Mouse (Mus musculus) liver, adult (tissue): Measurements from ENCODE around the gene Tgfb1i1.

Experiments
- GATA4 ChIP-seq: IDR thresholded peaks from 2 replicates; pipeline ENCODE4 v1.6.1; 2014; ENCODE audit warnings: mild to moderate bottlenecking, low read length; ENCODE audit not compliant: insufficient replicate concordance

Tgfb1i1 gene

DNA sequence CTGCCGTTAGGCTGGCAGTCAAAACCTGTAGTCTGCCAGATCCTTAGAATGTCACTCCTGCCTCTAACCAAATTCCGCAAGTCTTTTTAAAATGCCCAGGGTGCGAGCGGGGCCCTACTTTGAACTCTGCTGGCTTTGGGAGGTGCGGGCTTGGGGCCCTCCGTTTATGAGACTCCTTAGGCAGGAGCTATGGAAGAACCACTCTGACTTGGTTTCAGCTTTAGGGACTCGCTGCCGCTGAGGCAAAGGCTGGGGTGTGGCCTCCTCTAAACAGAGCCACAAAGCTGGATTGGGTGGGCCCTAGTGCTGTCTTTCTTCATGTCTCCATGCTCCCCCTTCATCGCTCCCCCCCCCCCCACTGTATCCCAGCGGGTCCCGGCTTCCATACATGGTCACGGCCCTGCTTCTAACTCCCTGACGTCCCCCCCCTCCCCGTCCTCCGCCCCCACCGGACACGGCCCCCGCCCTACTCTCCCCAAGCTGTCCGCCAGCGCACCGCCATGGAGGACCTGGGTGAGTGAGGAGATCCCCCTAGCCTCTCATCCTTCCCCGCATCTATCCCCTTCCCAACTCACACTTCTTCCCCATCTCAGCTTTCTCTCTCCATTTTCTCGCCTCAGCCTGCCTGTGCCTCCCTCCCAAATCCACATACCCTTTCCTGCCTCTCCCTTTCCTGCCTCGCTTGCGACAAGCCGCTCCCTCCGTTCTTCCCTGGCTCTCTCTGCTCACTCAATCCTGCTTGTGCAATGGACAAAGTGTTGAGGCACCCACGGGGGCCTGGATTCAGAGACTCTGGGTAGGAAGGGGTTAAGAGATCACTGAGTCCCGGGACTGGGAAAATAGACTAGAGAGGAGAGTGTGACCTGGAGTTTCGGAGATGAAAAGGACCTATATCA is at the start of gene Tgfb1i1:
Tgfb1i1 (plus strand) TSS at position 317 of the 896 bp plus-strand sequence.
- TF ChIP-seq GATA4: no peak

DNA sequence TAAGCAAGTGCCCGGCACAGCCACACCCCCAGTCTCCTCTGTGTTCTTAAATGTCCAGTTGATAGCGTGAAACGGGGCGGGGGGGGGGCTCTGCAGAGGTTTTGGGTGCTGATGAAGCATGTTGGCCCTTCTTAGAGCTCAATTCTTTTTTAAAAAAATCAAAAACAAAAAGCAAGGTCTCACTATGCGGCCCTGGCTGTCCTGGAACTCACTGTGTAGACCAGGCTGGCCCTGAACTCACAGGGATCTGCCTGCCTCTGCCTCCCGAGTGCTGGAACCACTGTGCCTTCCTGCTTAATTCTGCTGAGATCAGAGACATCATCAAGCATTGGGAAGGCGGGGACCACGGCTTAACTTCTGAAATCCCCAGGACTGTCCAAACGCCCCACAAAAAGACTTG is 45.0 kb upstream of the Tgfb1i1 start:
- no peak for TF ChIP-seq GATA4

DNA sequence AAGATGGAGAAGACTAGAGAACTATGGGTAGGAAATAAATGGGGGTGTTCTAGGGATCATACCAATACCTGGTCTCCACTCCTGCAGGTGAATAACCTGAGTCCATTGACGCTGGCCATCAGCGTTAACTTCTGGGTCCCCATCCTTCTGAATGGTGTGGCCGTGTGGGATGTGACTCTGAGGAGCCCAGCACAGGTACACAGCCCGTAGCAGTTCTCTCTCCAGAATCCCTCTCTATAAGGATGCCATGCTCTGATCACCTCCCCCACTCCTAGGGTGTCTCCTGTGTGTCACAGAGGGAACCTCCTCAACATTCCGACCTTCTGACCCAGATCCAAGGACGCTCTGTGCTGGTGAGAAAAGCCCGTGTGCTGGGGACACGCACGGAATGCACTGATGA is 43.5 kb upstream of the Tgfb1i1 start:
- TF ChIP-seq GATA4: no peak

DNA sequence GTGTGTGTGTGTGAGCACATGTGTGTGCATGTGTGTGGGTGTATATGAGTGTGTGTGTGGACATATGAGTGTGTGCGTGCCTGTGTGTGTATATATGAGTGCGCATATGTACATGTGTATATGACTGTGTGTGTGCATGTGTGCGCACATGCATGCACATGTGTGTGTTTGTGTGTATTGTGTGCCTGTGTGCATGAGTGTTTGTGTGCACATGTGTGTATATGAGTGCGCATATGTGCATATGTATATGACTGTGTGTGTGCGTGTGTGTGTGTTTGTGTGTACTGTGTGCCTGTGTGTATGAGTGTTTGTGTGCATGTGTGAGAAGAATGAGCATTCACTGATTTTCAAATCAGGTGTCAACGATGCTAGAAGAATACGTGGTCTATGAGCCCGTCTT is 42.4 kb upstream of the Tgfb1i1 start:
- no peak for TF ChIP-seq GATA4

DNA sequence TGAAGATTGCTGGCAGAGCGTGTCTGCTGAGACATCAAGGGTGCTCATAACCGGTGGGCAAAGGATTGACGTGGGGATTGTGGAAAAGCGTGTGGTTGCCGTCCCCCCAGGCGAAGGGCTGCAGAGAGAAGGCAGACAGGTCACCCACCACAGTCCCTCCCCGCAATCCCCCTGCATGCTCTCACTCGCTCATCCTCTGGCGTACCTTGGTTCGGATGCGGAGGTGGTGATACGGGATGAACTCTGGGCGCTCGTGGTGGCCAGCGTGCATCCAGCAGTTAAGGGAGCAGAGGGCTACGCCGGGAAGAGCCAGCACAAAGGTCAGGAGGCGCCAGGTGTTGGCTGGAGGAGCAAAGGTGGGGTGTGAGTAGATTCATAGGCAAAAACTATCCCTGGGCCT is 40.9 kb upstream of the Tgfb1i1 start:
- no peak for TF ChIP-seq GATA4

DNA sequence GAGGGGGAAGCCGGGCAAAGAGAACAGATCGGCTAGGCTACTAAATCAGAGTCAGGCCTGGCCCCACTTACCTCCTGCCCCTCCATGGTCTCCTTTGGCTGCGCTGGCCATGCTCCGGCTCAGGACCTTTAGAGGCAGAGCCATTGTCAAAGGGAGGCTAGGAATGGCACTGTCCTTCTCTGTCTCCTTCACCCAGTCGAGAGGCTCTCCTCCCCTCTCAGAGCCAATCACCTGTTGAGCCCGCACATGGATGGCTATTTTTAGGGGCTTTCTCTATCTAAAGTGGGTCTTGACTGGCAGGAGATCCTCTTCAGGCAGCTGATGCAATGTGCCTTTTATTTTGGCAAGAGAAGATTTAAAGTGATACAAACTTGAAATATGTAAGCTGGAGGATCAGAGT is 40.5 kb upstream of the Tgfb1i1 start, which contains the start of gene Cox6a2:
Cox6a2 (minus strand) TSS at position 236 of the 400 bp plus-strand sequence.
- no peak for TF ChIP-seq GATA4

DNA sequence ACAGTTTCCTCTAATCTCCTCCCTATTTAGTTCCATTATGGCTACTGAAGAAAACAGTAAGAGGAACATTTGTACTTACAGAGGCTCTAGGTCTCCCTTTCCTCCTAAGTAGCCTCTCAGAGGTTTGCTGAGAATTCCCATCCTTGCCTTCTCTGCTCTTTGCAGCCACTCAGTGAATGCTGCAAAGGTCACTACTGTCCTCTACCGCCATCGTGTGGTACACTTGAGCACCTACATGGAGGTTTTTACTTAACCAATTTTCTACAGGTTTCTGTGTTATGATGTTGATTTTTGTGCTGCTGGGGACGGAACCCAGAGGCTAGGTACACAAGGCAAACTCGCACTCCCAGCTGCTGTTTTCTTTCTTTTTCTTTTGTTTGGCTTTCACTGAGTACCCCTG is 38.4 kb upstream of the Tgfb1i1 start:
- TF ChIP-seq GATA4: no peak

DNA sequence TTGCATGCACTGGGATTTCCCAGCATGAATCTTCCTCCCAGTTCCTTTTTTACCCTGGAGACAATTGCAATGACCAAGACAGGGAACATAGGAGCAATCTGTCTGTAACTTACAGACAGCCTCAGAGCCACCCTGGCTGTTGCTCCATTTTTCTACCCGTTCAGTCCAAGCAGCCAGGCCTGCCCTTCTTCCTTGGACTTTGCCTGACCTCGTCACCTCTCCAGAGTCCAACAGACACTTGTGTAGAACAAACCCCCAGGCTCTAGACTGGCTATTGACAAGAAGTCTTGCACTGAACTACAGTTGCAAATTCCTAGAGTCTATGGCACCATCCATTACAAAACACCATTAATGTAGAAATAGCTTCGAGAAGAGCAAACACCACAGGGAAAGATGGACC is 36.8 kb upstream of the Tgfb1i1 start:
- no peak for TF ChIP-seq GATA4

DNA sequence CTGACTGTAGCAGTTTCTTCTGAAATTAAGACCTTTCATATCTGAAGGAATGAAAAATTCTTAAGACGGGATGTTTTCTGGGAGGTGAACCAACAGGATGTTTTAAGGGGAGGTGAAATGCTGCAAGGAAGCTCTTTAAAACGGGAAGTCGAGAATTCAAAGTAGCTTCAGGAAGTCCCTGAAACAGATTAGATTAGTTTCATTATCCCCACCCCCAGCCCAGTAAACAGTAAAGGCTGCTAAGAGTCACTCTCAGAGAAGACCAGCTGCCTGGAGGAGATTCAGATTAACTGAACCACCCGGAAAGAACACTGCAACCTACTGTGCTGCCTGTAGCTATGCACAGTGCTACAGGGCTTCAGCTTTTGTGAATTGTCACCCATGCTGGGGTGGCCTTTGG is 26.7 kb upstream of the Tgfb1i1 start:
- TF ChIP-seq GATA4: no peak

DNA sequence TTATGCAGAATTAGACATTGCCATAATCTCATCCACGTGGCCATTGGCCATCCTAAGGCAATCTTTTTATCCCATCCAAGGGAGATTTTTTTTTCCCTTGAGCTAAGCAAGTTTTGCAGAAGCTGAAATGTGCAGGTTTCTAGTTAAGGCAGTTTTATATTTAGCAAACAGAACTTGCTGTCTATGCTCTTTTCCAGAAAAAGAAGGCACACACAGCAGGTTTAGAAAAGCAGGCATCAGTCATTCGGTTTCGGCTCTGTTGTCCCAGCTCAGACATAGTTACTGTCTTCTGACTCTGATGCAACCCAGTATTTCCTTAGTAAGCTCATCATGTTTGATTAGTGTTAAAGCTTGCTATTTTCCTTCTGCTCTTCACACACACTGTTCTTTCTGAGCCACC is 25.7 kb upstream of the Tgfb1i1 start:
- TF ChIP-seq GATA4: no peak

DNA sequence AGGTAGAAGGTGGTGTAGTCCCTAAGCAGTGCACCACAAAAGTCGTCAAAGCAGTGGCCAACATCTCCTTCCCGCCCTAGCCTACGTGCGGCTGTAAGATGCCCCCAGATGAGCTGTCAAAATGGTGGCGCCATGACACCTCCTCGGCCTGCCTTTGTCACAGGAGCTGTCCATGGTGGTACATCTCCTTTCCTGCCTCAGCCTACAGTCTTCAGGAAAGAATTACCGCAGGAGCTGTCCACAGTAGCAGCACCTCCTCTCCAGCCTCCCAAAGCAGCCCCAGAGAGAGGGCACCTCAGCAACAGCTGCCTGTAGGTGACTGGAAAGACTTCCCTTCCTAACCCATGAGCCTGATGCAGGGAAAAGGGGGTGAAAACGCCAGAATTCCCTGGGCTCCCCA is 14.9 kb upstream of the Tgfb1i1 start:
- no peak for TF ChIP-seq GATA4

DNA sequence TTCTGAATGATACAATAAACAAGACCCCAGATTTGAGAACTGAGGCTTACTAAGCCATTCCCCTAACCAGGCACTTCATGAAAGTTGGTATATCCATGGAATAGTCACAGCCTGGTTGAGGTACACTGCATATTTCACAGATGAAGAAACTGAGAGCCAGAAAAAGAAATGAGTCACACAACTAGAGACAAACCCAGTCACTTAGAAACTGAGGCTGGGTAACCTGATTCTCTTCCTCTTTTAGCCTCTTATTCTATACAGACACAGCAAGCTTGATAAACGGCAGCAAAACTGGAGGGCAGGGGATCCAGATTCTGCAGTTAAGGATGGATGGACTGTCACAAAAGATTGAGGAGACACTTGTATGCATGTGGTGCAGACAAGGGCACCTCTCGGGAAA is 11.8 kb upstream of the Tgfb1i1 start:
- TF ChIP-seq GATA4: no peak

DNA sequence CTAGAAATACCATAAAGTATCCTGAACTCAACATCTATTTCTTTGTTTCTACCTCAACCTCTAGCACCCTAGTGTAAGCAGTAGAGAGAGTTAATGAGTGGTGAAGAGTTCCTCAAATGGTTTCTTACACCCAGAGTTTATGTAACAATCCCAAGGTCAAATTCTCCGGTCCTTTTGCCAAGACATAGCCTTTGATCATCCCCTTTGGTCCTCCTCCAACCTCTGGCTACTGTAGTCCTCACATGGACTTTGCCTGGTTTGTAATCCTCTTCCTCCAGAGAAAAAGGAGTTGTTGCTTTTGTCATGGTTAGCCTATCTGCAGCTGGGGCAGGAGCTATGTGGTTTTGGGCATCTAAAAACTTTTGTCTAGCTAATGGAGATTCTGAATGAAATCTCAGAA is 11.1 kb upstream of the Tgfb1i1 start:
- no peak for TF ChIP-seq GATA4

DNA sequence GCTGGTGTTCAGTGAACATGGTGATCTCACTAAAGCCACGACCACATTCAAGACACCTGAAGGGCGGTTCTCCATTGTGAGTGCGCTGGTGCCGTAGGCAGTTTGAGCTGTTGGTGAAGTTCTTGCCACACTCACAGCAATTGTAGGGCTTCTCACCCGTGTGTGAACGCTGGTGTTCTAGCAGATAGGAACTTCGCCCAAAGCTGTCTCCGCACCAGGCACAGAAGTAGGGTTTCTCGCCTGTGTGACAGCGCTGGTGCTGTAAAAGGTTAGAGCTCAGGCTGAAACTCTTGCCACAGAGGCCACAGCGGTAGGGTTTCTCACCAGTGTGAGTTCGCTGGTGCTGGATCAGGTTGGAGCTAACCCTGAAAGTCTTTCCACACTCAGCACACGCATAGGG is 10.2 kb upstream of the Tgfb1i1 start:
- TF ChIP-seq GATA4: no peak

DNA sequence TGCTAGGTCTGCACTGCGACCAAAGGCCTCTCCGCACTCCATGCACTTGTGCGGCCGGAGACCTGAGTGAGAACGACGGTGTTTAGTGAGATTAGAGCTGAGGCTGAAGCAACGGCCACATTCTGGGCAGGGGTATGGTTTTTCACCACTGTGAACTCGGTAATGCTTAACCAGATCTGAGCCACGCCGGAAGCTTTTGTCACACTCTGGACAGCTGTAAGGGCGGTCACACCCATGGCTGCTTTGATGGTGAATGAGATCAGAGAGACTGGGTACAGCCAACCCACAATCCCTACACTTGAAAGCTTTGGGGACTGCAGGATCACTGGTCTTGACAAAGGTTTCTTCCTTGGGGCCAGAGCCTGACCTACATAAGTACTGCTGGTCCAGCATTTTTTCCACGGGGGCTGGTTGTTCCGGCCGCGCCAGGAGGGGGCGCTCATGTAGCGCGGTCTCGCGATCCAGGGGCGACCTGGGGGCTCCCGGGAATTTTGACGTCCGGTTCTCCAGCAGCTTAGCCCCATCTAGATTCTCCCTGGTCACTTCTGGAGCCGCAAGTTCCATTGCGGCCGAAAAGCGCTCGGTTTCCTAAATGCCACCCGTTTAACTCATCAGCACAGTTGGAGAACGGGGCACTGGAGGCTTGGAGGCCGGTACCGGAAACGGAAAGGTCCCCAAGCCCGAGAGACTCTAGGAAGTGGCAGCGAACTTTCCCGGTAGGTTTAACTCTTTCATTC is 9.6 kb upstream of the Tgfb1i1 start, which contains the start of gene Armc5:
Armc5 (plus strand) TSS at position 487 of the 737 bp plus-strand sequence.
- no peak; the same call in 1 of the 2 replicates for TF ChIP-seq GATA4

DNA sequence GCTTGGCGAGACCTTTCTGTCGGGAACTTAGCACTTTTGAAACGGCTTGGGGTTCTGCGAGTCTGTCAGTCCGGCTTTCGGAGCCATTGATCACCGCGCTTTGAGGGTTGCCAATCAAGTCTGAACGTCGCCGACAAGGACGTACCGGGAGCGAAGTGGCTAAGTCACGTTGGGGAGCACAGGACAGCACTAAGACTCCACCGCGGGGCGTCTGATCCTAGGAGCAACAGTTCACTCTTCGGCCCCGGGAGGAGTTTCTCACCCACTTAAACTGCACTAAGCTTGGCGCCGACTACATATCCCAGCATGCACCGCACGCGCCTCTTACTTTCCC is 9.1 kb upstream of the Tgfb1i1 start:
- TF ChIP-seq GATA4: no peak

DNA sequence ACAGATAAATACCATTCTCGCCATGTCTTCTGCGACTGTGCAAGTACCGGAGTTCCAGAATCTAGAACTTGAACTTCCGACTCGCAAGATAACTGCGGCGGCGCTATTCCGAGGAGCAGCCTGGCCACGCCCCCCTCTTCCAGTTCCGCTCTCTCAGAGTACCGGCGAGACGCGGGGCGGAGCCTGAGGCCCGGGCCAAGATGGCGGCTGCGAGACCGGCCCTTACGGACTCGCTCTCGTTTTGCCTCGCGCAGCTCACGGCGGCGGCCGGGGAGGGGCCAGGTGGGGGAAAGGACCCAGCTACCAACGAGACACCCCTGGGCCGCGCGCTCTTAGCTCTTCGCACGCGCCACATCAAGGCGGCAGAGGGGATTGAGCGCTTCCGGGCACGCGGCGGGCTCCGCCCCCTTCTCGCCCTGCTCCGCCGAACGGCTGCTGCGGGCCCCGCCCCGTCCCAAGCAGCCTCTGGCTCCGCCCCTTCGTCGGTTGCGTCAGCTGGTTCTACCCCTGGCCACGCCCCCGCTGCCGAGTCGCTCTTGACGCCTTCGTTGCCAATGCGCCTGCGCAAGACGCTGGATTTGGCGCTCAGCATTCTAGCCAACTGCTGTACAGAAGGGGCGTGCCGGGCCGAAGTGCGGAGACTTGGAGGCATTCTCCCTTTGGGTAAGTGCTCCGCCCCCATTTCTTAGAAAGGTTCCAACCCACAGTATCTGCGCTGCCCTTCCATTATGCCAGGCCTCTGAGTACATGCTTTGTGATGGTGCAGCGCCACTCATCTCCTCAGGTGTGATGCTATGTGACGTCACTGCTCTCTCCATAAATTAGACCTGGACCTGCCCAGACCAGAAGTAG is 8.5 kb upstream of the Tgfb1i1 start, which contains the start of gene 9130023H24Rik:
9130023H24Rik (minus strand) TSS at position 105 of the 852 bp plus-strand sequence.
- TF ChIP-seq GATA4: peak; percentile 81; the same call in 1 of the 2 replicates
